Mouse (Mus musculus) megakaryocyte, embryonic 14.5 days (primary cell): ENCODE results near the gene Myo1h.

Experiments
- FLI1 ChIP-seq: IDR thresholded peaks from 2 replicates; pipeline ENCODE4 v1.6.1; 2012; ENCODE audit warnings: low read length, inconsistent platforms, mixed read lengths
- GATA1 ChIP-seq: IDR thresholded peaks from 3 replicates; pipeline ENCODE4 v1.6.1; 2012; ENCODE audit warnings: mixed read lengths, low read length, inconsistent platforms, borderline replicate concordance

DNA sequence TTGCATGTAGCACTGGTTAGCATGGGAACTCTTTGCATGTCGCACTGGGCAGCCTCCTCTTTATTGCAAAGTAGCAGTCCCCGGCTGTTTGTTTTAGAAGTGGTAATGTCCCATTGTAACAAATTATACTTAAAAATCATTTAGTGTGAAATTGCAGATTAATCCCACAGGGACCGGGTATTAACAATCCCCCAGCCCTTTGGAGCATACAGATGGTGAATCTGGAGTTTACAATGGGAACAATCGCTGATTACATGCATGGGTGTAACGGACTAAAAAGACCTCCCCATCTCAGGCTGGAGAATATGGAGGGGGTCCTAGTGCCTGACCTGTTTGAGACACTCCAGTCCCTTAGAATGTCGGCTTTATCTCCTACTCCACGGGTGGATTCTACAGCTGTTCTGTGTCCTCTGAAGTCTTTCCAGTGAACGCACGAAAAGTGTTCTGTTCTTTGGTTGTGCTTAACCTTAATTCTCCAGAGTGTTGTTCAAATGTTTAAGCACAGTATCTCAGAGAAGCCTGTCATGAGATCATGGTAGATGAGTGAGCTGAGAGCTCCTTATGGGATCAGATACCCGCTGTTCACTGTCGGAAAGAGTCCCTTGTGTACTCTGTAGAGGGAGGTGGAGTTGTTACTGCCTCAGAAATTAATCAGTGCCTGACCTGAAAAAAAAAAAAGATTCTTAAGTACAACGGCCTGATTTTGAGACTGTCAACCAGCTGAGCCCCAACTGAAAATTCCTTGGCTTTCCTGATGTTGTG lies 9.4 kb upstream of the Myo1h start:
- TF ChIP-seq GATA1 (no peak), FLI1 (no peak)
